8 mouse cellular contexts compared by ENCODE assay signal in genomic region chr7:66300680-66301079, GRCm38 (mm10).
DNase-seq lines count a peak whose midpoint lies in the region; ATAC-seq lines count a peak whose summit lies in the region.

No protein-coding gene starts in this region.

- peak; percentile 83 for DNase-seq in MN1 (ENCODE audit: low spot score)
- DNase-seq in c-Kit-positive CD71-positive TER-119-negative erythroid progenitor cells, embryonic 14.5 days (ENCODE audit: low read depth), result peak; percentile 82
- peak; percentile 89 for DNase-seq in hindbrain, embryonic 11.5 days (ENCODE audit: low spot score)
- DNase-seq in layer of hippocampus, postnatal 25 days (ENCODE audit: extremely low spot score in 1 of 2, low spot score in 1 of 2), result peak; percentile 73 to 96
- DNase-seq in mesoderm, embryonic 11.5 days (ENCODE audit: low read depth, low spot score), result peak; percentile 91
- peak; percentile 73 for DNase-seq in right cerebral cortex, postnatal 25 days
- DNase-seq in urinary bladder, postnatal 36 days (ENCODE audit: low spot score in 2 of 2), result peak; percentile 50 to 70

- peaks cover 14% of the 10 kb centered on the region for H3K4me1 ChIP-seq in forebrain, embryonic 13.5 days
- no peaks in the 10 kb centered on the region for H3K4me1 ChIP-seq in hindbrain, embryonic 11.5 days (replicated peaks; ENCODE audit: control insufficient read depth, insufficient read depth, low read length)

- peak; percentile 75 for ATAC-seq in forebrain, embryonic 13.5 days
- peak; percentile 51; the same call in 1 of the 2 replicates for ATAC-seq in hindbrain, embryonic 11.5 days (ENCODE audit: low FRiP score)

- no peak overlapping the region for H3K27ac ChIP-seq in forebrain, embryonic 13.5 days
- no peak overlapping the region for H3K27ac ChIP-seq in hindbrain, embryonic 11.5 days (ENCODE audit: low read depth, low read length)

- peaks cover 10% of the 10 kb centered on the region; the same call in 1 of the 2 replicates for H3K27me3 ChIP-seq in forebrain, embryonic 13.5 days
- H3K27me3 ChIP-seq in hindbrain, embryonic 11.5 days (ENCODE audit: control insufficient read depth, insufficient read depth, low read length), result no peaks in the 10 kb centered on the region

- H3K4me3 ChIP-seq in forebrain, embryonic 13.5 days, result no peak overlapping the region
- H3K4me3 ChIP-seq in hindbrain, embryonic 11.5 days (ENCODE audit: low read depth, low read length), result no peak overlapping the region

- 8% methylated on average over 5 of the region's 5 CpGs for WGBS in forebrain, embryonic 13.5 days
- WGBS in hindbrain, embryonic 11.5 days, result 6% methylated on average over 5 of the region's 5 CpGs

- no peaks in the 10 kb centered on the region for H3K9me3 ChIP-seq in forebrain, embryonic 13.5 days (replicated peaks)
- H3K9me3 ChIP-seq in hindbrain, embryonic 11.5 days (ENCODE audit: control insufficient read depth, low read length), result no peaks in the 10 kb centered on the region

- no peak overlapping the region for H3K9ac ChIP-seq in forebrain, embryonic 13.5 days
- H3K9ac ChIP-seq in hindbrain, embryonic 11.5 days (ENCODE audit: low read depth, low read length), result no peak overlapping the region

- no peaks in the 10 kb centered on the region for H3K36me3 ChIP-seq in forebrain, embryonic 13.5 days (ENCODE audit: poor library complexity, severe bottlenecking)
- H3K36me3 ChIP-seq in hindbrain, embryonic 11.5 days (ENCODE audit: control insufficient read depth, insufficient read depth, low read length), result no peaks in the 10 kb centered on the region

- no peak overlapping the region for H3K4me2 ChIP-seq in forebrain, embryonic 13.5 days
- no peak overlapping the region for H3K4me2 ChIP-seq in hindbrain, embryonic 11.5 days (replicated peaks; ENCODE audit: low read depth, low read length)
